Mouse (Mus musculus) embryonic fibroblast, embryonic 13.5 days (primary cell): ENCODE data around the gene Mrps10.
"Not testable (repeated sequence)": the region's sequence is repeated elsewhere in the genome, so short reads cannot be mapped to it uniquely, and the experiment has no call there.

Experiments used
- CTCF ChIP-seq: IDR thresholded peaks from 2 replicates; pipeline ENCODE4 v1.5.1; 2011; ENCODE audit warnings: mild to moderate bottlenecking, control low read depth, low read length, moderate library complexity, borderline replicate concordance; ENCODE audit not compliant: insufficient read depth
- POLR2A ChIP-seq: IDR thresholded peaks from 2 replicates; pipeline ENCODE4 v1.6.1; 2011; ENCODE audit warnings: low read depth, mild to moderate bottlenecking, control low read depth, low read length, moderate library complexity

GRCm38 (mm10) chr17:47332664-47333063, 36.0 kb upstream of the Mrps10 start:
- not testable (repeated sequence) for TF ChIP-seq POLR2A, CTCF
